Mouse (Mus musculus) spleen, adult 2 months (tissue): ENCODE data around the gene Chmp4b.

Experiments
- CTCF ChIP-seq: fragments of 200-500 bp; IDR thresholded peaks from 2 replicates; pipeline ENCODE4 v1.5.1; 2011; ENCODE audit warnings: mild to moderate bottlenecking, inconsistent platforms; ENCODE audit not compliant: insufficient read depth, insufficient read length, insufficient replicate concordance; ENCODE audit errors: extremely low read depth
- POLR2A ChIP-seq: fragments of 200-500 bp; IDR thresholded peaks from 2 replicates; pipeline ENCODE4 v1.6.1; 2011; ENCODE audit warnings: low read depth, low read length, inconsistent platforms

GRCm38 (mm10) chr2:154689391-154689790, 37.9 kb downstream of the Chmp4b start:
- TF ChIP-seq CTCF = no peak
- TF ChIP-seq POLR2A = no peak
